Mouse (Mus musculus) olfactory bulb, adult 2 months (tissue): ENCODE measurements around the gene Bud23. TPM values are rescaled to one million over a fixed set of nuclear protein-coding genes. Genes with fewer than 3 reads are reported as not detected.
A peak's percentile ranks its signal among the peaks of the same experiment; 100 is the strongest.

ENCODE experiments used
- H3K27ac ChIP-seq: fragments of 200-500 bp; 2 replicates; pipeline ENCODE4 v1.5.1; 2012; ENCODE audit warnings: low read depth, low read length; ENCODE audit not compliant: insufficient read depth
- H3K4me1 ChIP-seq: fragments of 200-500 bp; 2 replicates; pipeline ENCODE4 v1.6.1; 2012; ENCODE audit warnings: low read length; ENCODE audit not compliant: control insufficient read depth, insufficient read depth
- H3K4me3 ChIP-seq: fragments of 200-500 bp; 2 replicates; pipeline ENCODE4 v1.5.1; 2012; ENCODE audit warnings: mild to moderate bottlenecking, low read depth, low read length, moderate library complexity; ENCODE audit not compliant: insufficient read depth
- CTCF ChIP-seq: fragments of 200-500 bp; IDR thresholded peaks from 2 replicates; pipeline ENCODE4 v1.5.1; 2012; ENCODE audit warnings: low read depth, mild to moderate bottlenecking, low read length, moderate library complexity; ENCODE audit not compliant: insufficient read depth
- POLR2A ChIP-seq: fragments of 200-500 bp; IDR thresholded peaks from 2 replicates; pipeline ENCODE4 v1.6.1; 2012; ENCODE audit warnings: mild to moderate bottlenecking, low read depth, low read length, moderate library complexity; ENCODE audit not compliant: insufficient read depth
- WGBS: fragments of 180-500 bp; shearing (Covaris S2); methylation state at CpG from one replicate; pipeline ENCODE4 v1.1.7; 2018; 5-methylcytosine and 5-hydroxymethylcytosine counted together
- polyA plus RNA-seq: library from polyadenylated mRNA; stranded (reverse); fragments of >200 nt; gene quantifications from 2 replicates; pipeline ENCODE4 v1.2.4, GENCODE M21; 2012; ENCODE audit warnings: low replicate concordance; ENCODE audit not compliant: missing spikeins, insufficient read depth, insufficient read length

Gene Bud23
- polyA plus RNA-seq, 1 experiment, result not detected

- Histone ChIP-seq H3K27ac (no peak overlapping the region), H3K4me1 (peaks cover 24% of the 10 kb centered on the region), H3K4me3 (no peak overlapping the region)
- WGBS, result 11% methylated on average over 16 of the region's 16 CpGs
- no peak for TF ChIP-seq POLR2A
- peak; percentile 65; the same call in 1 of the 2 replicates for TF ChIP-seq CTCF
These were observed 51.9 kb downstream of the Bud23 start for GRCm38 (mm10) chr5:135012671-135013441.

- H3K27ac ChIP-seq, result no peak overlapping the region
- no peak for TF ChIP-seq CTCF
- TF ChIP-seq POLR2A, result no peak
- no peak overlapping the region for H3K4me3 ChIP-seq
- 47% methylated on average over 26 of the region's 26 CpGs for WGBS
- H3K4me1 ChIP-seq, result peaks cover 26% of the 10 kb centered on the region
These were observed 52.7 kb downstream of the Bud23 start for GRCm38 (mm10) chr5:135011809-135012613.

- Histone ChIP-seq H3K4me3 (no peak overlapping the region), H3K27ac (no peak overlapping the region), H3K4me1 (peaks cover 26% of the 10 kb centered on the region)
- 84% methylated on average over 25 of the region's 25 CpGs for WGBS
- TF ChIP-seq CTCF, result no peak
- no peak for TF ChIP-seq POLR2A
These were observed 53.7 kb downstream of the Bud23 start for GRCm38 (mm10) chr5:135010841-135011743.

GRCm38 (mm10) chr5:135010320-135010709 is 54.4 kb downstream of the Bud23 start:
- 65% methylated on average over 7 of the region's 7 CpGs for WGBS
- H3K27ac ChIP-seq, result no peak overlapping the region
- no peak overlapping the region for H3K4me3 ChIP-seq
- TF ChIP-seq CTCF (no peak), POLR2A (no peak)
- H3K4me1 ChIP-seq, result peaks cover 26% of the 10 kb centered on the region

GRCm38 (mm10) chr5:135009590-135010319 is 55.0 kb downstream of the Bud23 start:
- peak overlapping the region; percentile 79 for H3K4me3 ChIP-seq
- TF ChIP-seq CTCF (no peak), POLR2A (no peak)
- peak overlapping the region; percentile 98 for H3K27ac ChIP-seq
- H3K4me1 ChIP-seq, result peaks cover 26% of the 10 kb centered on the region
- WGBS, result under 1% methylated on average over 36 of the region's 37 CpGs

- Histone ChIP-seq H3K4me1 (peaks cover 26% of the 10 kb centered on the region), H3K4me3 (peak within 1 kb of the TSS; percentile 79), H3K27ac (peak within 1 kb of the TSS; percentile 98)
- under 1% methylated on average over 52 of the region's 52 CpGs for WGBS
- TF ChIP-seq POLR2A (peak; percentile 50), CTCF (no peak)
These were observed 55.8 kb downstream of the Bud23 start, which contains the start of gene Abhd11 for GRCm38 (mm10) chr5:135008671-135009589. Gene Abhd11 (plus strand): TSS chr5:135009152.

GRCm38 (mm10) chr5:135007802-135008571 is 56.8 kb downstream of the Bud23 start:
- Histone ChIP-seq H3K4me1 (peaks cover 25% of the 10 kb centered on the region), H3K4me3 (peak overlapping the region; percentile 79), H3K27ac (peak overlapping the region; percentile 89)
- 32% methylated on average over 16 of the region's 16 CpGs for WGBS
- TF ChIP-seq POLR2A, result no peak
- TF ChIP-seq CTCF, result no peak

Other genes starting within 250 kb of the Bud23 start
- gene Tmem270, start 158.2 kb downstream of the Bud23 start, polyA plus RNA-seq, result not detected in 2 replicates
- gene Cldn13, start 149.4 kb downstream of the Bud23 start, polyA plus RNA-seq, result not detected in 2 replicates
- not detected in 2 replicates for gene Mettl27, start 132.6 kb downstream of the Bud23 start, polyA plus RNA-seq
- gene Cldn4, start 118.0 kb downstream of the Bud23 start, polyA plus RNA-seq, result not detected in 2 replicates
- gene Cldn3, start 78.7 kb downstream of the Bud23 start, polyA plus RNA-seq, result not detected in 2 replicates
- not detected in 2 replicates for gene Abhd11, start 55.8 kb downstream of the Bud23 start, polyA plus RNA-seq
- not detected in 2 replicates for gene Stx1a, start 41.5 kb downstream of the Bud23 start, polyA plus RNA-seq
- not detected in 2 replicates for gene Dnajc30, start 757 bp downstream of the Bud23 start, polyA plus RNA-seq
- gene Vps37d, start 13.3 kb upstream of the Bud23 start, polyA plus RNA-seq, result not detected in 2 replicates
- not detected in 2 replicates for gene Mlxipl, start 24.9 kb upstream of the Bud23 start, polyA plus RNA-seq
- gene Tbl2, start 84.7 kb upstream of the Bud23 start, polyA plus RNA-seq, result not detected in 2 replicates
- not detected in 2 replicates for gene Bcl7b, start 103.3 kb upstream of the Bud23 start, polyA plus RNA-seq
- gene Baz1b, start 122.3 kb upstream of the Bud23 start, polyA plus RNA-seq, result 147 TPM in 1 of 2 replicates, not detected in the other
- gene Fzd9, start 186.3 kb upstream of the Bud23 start, polyA plus RNA-seq, result not detected in 2 replicates